Mouse (Mus musculus) heart, embryonic 16.5 days (tissue): ENCODE results near the gene Nbl1. TPM values are rescaled to one million over a fixed set of nuclear protein-coding genes. Genes with fewer than 3 reads are reported as not detected.
A peak's percentile ranks its signal among the peaks of the same experiment; 100 is the strongest.

Source experiments
- ATAC-seq: fragments of 200-750 bp; cut with Nextera tagmentation; replicated peaks from 2 replicates; pipeline ENCODE4 v1.8.0; 2017; ENCODE audit warnings: moderate number of reproducible peaks; ENCODE audit not compliant: insufficient read depth, low FRiP score; ENCODE audit errors: extremely low read depth
- H3K27ac ChIP-seq: fragments of 300-500 bp; sonication (generic); 2 replicates; pipeline ENCODE4 v1.5.1; 2014; ENCODE audit warnings: mild to moderate bottlenecking, low read length, control low read depth, moderate library complexity
- H3K27me3 ChIP-seq: fragments of 300-500 bp; sonication (generic); 2 replicates; pipeline ENCODE4 v1.6.1; 2014; ENCODE audit warnings: low read length, mixed read lengths; ENCODE audit not compliant: control insufficient read depth, insufficient read depth
- H3K36me3 ChIP-seq: fragments of 300-500 bp; sonication (generic); 2 replicates; pipeline ENCODE4 v1.6.1; 2014; ENCODE audit not compliant: control insufficient read depth, insufficient read depth
- H3K4me1 ChIP-seq: fragments of 300-500 bp; sonication (generic); 2 replicates; pipeline ENCODE4 v1.6.1; 2014; ENCODE audit warnings: low read length, mixed read lengths; ENCODE audit not compliant: control insufficient read depth, insufficient read depth
- H3K4me2 ChIP-seq: fragments of 300-500 bp; sonication (generic); 2 replicates; pipeline ENCODE4 v1.6.1; 2014; ENCODE audit warnings: low read depth, mild to moderate bottlenecking, control low read depth, low read length
- H3K4me3 ChIP-seq: fragments of 300-500 bp; sonication (generic); 2 replicates; pipeline ENCODE4 v1.5.1; 2014; ENCODE audit warnings: mild to moderate bottlenecking, control low read depth, low read length
- H3K9ac ChIP-seq: fragments of 300-500 bp; sonication (generic); 2 replicates; pipeline ENCODE4 v1.6.1; 2014; ENCODE audit warnings: low read length, control low read depth
- H3K9me3 ChIP-seq: fragments of 300-500 bp; sonication (generic); replicated peaks from 2 replicates; pipeline ENCODE4 v1.6.1; 2016; ENCODE audit warnings: low read length; ENCODE audit not compliant: control insufficient read depth
- WGBS: fragments of 180-500 bp; shearing (Covaris S2); extraction: QIAGEN DNeasy Blood & Tissue Kit; methylation state at CpG from one replicate; pipeline ENCODE4 v1.1.7; 2014; 5-methylcytosine and 5-hydroxymethylcytosine counted together
- polyA plus RNA-seq: library from polyadenylated mRNA; unstranded; fragments of >200 nt; fragmentation: Nextera tagmentation; extraction: Ambion mirVana; gene quantifications from 2 replicates; pipeline ENCODE4 v1.2.1, GENCODE M21; 2015

Gene Nbl1
- polyA plus RNA-seq, 1 experiment from 2014 or later, result 25.8 TPM

DNA sequence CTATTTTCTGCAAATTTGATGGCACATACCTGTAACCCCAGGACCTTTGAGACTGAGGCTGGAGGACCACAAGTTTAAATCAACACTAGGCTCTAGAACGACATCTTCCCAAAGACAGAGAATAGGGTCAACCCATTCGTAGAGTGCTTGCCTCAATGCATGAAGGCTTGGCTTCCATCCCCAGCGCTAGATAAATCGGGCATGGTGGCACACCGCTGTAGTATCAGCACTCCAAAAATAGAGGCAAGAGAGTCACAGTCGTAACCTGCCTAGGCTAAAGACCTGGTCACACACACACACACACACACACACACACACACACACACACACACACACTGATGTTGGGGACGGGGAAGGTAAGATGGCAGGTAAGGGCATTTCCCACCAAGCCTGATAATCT, 12.5 kb downstream of the Nbl1 start:
- Histone ChIP-seq H3K27me3 (peaks cover 29% of the 10 kb centered on the region), H3K9ac (no peak overlapping the region), H3K4me1 (peaks cover 6% of the 10 kb centered on the region), H3K4me3 (no peak overlapping the region), H3K36me3 (no peaks in the 10 kb centered on the region), H3K4me2 (no peak overlapping the region), H3K9me3 (no peaks in the 10 kb centered on the region), H3K27ac (no peak overlapping the region)
- ATAC-seq, result no peak
- WGBS, result 52% methylated on average over 7 of the region's 7 CpGs

DNA sequence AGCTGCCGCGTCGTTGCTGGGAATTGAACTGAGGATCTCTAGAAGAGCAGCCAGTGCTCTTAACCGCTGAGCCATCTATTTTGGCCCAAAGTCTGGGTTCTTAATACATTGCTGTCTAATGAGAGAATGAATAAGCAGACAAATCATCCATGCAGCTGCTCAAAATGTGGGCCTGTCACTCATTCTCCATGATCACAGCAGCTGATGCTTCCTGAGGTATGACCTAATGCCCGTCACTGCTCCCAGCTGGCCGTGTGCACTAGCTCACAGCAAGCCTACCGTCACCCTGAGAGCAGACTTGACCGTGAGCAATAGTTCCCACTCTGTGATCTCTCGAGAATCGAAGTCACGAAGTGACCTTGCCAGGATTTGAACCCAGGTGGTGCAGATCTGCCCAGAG, 13.4 kb downstream of the Nbl1 start:
- H3K36me3 ChIP-seq, result no peaks in the 10 kb centered on the region
- peaks cover 30% of the 10 kb centered on the region for H3K27me3 ChIP-seq
- no peak overlapping the region for H3K4me2 ChIP-seq
- no peak overlapping the region for H3K9ac ChIP-seq
- H3K9me3 ChIP-seq, result no peaks in the 10 kb centered on the region
- peaks cover 13% of the 10 kb centered on the region for H3K4me1 ChIP-seq
- 76% methylated on average over 11 of the region's 11 CpGs for WGBS
- no peak overlapping the region for H3K27ac ChIP-seq
- H3K4me3 ChIP-seq, result no peak overlapping the region
- no peak for ATAC-seq

DNA sequence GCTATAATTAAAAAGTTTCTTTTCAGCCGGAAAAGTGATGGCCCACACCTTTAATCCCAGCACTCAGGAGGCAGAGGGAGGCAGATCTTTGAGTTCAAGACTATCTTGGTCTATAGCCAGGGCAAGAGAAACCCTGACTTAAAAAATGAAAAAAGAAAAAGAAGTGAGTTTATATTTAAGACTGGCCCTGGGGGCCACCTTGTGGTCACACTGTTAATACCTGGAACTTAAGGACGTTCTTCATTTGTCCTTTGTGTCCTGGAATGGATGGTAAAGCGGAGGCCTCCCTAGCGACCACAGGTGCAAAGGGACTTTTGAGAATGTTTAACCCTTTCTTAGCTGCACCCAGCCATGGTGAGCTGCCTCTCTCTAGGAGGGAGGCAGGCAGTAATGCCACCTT, 14.1 kb downstream of the Nbl1 start:
- WGBS, result 10% methylated on average over 4 of the region's 4 CpGs
- 0 out of 2 replicates have a peak, but pooled peaks have one; percentile 10 for ATAC-seq
- peaks cover 37% of the 10 kb centered on the region for H3K27me3 ChIP-seq

DNA sequence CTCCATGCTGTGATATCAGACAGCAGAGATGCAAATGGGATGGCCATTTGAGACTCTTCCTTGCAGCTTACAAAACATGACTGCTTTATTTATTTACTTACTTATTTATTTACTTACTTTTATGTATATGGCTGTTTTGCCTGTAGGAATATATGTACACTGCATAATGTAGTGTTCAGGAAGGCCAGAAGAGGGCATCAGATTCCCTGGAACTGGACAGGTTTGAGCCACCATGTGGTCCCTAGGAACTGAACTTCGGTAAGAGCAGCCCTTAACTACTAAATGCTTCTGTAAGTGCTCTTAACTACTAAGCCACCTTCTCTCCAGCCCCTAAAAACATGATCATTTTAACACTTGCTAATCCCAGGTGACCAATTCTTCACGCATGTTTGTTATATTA, 14.5 kb downstream of the Nbl1 start:
- no peak overlapping the region for H3K4me2 ChIP-seq
- no peak overlapping the region for H3K27ac ChIP-seq
- ATAC-seq, result no peak
- no peaks in the 10 kb centered on the region for H3K36me3 ChIP-seq
- H3K27me3 ChIP-seq, result peaks cover 41% of the 10 kb centered on the region
- H3K4me1 ChIP-seq, result peaks cover 13% of the 10 kb centered on the region
- no peaks in the 10 kb centered on the region for H3K9me3 ChIP-seq
- 36% methylated on average over 2 of the region's 2 CpGs for WGBS
- H3K9ac ChIP-seq, result no peak overlapping the region
- no peak overlapping the region for H3K4me3 ChIP-seq

More for the DNA sequence above, 14.1 kb downstream of the Nbl1 start:
- H3K4me2 ChIP-seq, result no peak overlapping the region
- no peaks in the 10 kb centered on the region for H3K9me3 ChIP-seq
- no peaks in the 10 kb centered on the region for H3K36me3 ChIP-seq
- H3K4me1 ChIP-seq, result peaks cover 13% of the 10 kb centered on the region
- H3K4me3 ChIP-seq, result no peak overlapping the region
- no peak overlapping the region for H3K27ac ChIP-seq
- no peak overlapping the region for H3K9ac ChIP-seq

DNA sequence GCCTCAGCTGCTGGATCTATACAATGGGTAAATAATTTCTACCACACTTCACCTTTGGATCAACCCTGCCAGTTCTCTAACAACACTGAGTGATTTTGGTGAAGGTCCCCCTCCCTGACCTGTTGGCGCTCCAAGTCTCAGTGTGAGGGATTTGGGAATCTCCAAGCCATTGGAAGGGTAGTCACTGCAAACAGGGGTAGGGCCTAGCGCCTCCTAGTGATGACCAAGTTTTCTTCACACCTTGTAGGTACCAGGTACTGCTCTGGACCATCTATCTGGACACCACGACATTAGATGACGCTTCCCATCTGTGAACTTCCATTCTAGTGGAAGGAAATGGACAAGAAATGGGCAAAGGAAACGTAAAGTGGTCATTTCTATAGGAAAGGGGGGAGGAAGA, 16.9 kb downstream of the Nbl1 start:
- Histone ChIP-seq H3K4me1 (peaks cover 7% of the 10 kb centered on the region), H3K4me3 (no peak overlapping the region), H3K9ac (no peak overlapping the region), H3K36me3 (no peaks in the 10 kb centered on the region), H3K9me3 (no peaks in the 10 kb centered on the region), H3K4me2 (no peak overlapping the region), H3K27ac (no peak overlapping the region), H3K27me3 (peaks cover 51% of the 10 kb centered on the region)
- WGBS, result 15% methylated on average over 5 of the region's 5 CpGs
- no peak for ATAC-seq

DNA sequence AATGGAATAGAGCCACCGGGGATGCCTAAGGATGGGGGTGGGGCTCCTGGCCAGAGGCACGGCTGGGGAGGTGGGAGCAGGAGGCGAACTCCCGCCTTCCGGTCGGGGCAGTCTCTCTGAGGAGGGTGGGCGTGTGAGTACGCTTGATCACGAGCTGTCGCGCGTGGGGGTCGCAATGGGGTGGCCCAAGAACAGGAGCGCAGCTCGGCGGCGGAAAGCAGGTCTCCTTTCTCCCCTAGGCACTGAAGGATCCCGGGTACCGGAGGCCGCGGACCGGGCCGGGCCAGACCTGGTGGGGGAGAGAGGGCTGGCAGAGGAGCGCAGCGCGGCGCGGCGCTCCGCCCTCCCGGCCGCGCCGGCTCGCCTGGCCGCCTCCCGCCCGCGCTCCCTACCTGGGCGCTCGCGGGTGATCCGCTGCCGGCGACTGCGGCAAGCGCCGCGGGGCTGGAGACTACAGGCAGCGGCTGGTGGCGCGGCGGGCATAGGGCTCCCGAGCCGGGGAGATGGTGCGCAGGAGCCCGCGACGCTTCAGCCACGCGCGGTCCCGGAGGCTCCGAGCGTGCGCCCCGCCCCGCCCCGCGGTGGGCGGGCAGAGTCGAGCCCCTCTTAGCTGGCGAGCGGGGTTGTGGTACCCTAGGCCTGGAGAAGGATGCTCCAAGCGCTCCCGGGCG, 17.6 kb downstream of the Nbl1 start, which contains the start of gene Htr6:
TSS of gene Htr6 (minus strand) at position 530 of the 671 bp plus-strand sequence.
- ATAC-seq, result no peak
- Histone ChIP-seq H3K4me1 (peaks cover 7% of the 10 kb centered on the region), H3K4me2 (peak within 1 kb of the TSS; percentile 79), H3K27ac (no peak within 1 kb of the TSS), H3K27me3 (peaks cover 51% of the 10 kb centered on the region), H3K9me3 (no peaks in the 10 kb centered on the region), H3K36me3 (no peaks in the 10 kb centered on the region), H3K9ac (peak within 1 kb of the TSS; percentile 11; the same call in 1 of the 2 replicates), H3K4me3 (peak within 1 kb of the TSS; percentile 54)
- 2% methylated on average over 69 of the region's 77 CpGs for WGBS

DNA sequence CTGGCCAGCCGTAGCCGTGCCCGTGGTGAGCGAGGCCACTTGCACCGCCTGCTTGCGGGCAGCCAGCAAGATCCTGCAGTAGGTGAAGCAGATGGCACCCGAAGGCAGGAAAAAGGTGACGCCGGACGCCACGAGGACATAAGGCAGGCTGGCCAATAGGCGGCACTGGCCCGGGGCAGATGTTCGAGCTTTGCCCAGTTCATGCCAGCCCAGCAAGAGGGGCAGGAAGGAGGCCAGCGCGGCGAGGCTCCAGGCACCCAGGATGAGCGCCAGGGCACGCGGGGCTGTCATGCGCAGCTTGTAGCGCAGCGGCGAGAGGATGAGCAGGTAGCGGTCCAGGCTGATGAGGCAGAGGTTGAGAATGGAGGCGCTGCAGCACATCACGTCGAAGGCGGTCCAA, 18.7 kb downstream of the Nbl1 start:
- H3K4me1 ChIP-seq, result peaks cover 7% of the 10 kb centered on the region
- H3K9me3 ChIP-seq, result no peaks in the 10 kb centered on the region
- H3K4me3 ChIP-seq, result no peak overlapping the region; the same call in 1 of the 2 replicates
- no peaks in the 10 kb centered on the region for H3K36me3 ChIP-seq
- no peak overlapping the region for H3K9ac ChIP-seq
- peaks cover 54% of the 10 kb centered on the region for H3K27me3 ChIP-seq
- 18% methylated on average over 29 of the region's 29 CpGs for whole genome bisulfite sequencing
- no peak overlapping the region for H3K27ac ChIP-seq
- no peak overlapping the region for H3K4me2 ChIP-seq
- ATAC-seq, result no peak

DNA sequence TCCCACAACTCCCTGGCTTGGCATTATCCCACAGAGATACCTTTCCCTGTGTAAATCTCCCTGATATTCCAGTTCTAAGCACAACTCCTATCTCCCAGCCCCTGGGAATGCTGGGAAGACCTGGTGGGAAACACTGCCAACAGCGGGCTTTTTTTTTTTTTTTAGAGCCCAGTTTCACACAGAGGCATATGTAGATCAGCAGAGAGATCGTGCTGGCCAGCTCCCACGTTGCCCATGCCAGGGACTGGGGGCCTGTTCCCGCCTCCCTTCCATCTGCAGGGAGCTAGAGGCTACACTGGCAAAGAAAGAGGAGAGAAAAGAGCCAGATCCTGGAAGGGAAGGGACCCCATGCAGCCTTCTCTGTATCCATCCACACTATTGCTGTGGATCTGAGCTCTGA, 24.5 kb downstream of the Nbl1 start:
- Histone ChIP-seq H3K9ac (no peak overlapping the region), H3K4me3 (no peak overlapping the region), H3K4me2 (no peak overlapping the region), H3K4me1 (no peaks in the 10 kb centered on the region), H3K36me3 (no peaks in the 10 kb centered on the region), H3K27ac (no peak overlapping the region), H3K9me3 (no peaks in the 10 kb centered on the region), H3K27me3 (peaks cover 18% of the 10 kb centered on the region)
- no peak for ATAC-seq
- 27% methylated on average over 4 of the region's 4 CpGs for WGBS

DNA sequence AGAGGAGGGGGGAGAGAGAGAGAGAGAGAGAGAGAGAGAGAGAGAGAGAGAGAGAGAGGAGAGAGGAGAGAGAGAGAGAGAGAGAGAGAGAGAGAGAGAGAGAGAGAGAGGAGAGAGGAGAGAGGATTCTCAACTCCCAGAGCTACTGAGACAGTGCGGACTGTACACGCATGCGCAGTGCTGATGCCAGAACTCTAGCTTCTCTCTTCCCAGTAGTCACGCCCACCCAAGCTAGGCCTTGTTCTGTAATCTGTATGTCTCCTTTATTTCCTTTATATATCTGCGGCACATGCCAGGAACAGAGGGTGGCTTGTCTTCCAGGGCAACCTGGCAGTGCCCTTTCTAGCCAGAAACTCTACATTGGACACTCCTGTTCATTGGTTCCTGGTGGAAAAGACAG, 28.0 kb downstream of the Nbl1 start:
- Histone ChIP-seq H3K4me2 (no peak overlapping the region), H3K4me1 (no peaks in the 10 kb centered on the region), H3K36me3 (no peaks in the 10 kb centered on the region), H3K9me3 (no peaks in the 10 kb centered on the region), H3K9ac (no peak overlapping the region), H3K27me3 (peaks cover 9% of the 10 kb centered on the region), H3K27ac (no peak overlapping the region), H3K4me3 (no peak overlapping the region)
- 89% methylated on average over 5 of the region's 5 CpGs for WGBS
- no peak for ATAC-seq
